Mouse (Mus musculus) midbrain, embryonic 11.5 days (tissue): ENCODE data around the gene Zcchc13. TPM values are rescaled to one million over a fixed set of nuclear protein-coding genes. Genes with fewer than 3 reads are reported as not detected.
"Not testable (repeated sequence)": the region's sequence is repeated elsewhere in the genome, so short reads cannot be mapped to it uniquely, and the experiment has no call there.

ENCODE experiments used
- ATAC-seq: fragments of 200-750 bp; cut with Nextera tagmentation; 2 replicates; pipeline ENCODE4 v1.8.0; 2017; ENCODE audit warnings: moderate TSS enrichment, moderate library complexity; ENCODE audit not compliant: low FRiP score
- DNase-seq: peaks from one replicate; pipeline ENCODE4 v3.0.0; 2015; ENCODE audit warnings: low spot score; ENCODE audit errors: missing footprints
- H3K27ac ChIP-seq: fragments of 300-500 bp; sonication (generic); 2 replicates; pipeline ENCODE4 v1.5.1; 2014; ENCODE audit warnings: low read depth, low read length
- H3K27me3 ChIP-seq: fragments of 300-500 bp; sonication (generic); 2 replicates; pipeline ENCODE4 v1.6.1; 2014; ENCODE audit warnings: mild to moderate bottlenecking, low read length, moderate library complexity, mixed read lengths; ENCODE audit not compliant: control insufficient read depth, insufficient read depth
- H3K36me3 ChIP-seq: fragments of 300-500 bp; sonication (generic); 2 replicates; pipeline ENCODE4 v1.6.1; 2014; ENCODE audit warnings: mild to moderate bottlenecking, low read length, moderate library complexity, mixed read lengths; ENCODE audit not compliant: control insufficient read depth, insufficient read depth
- H3K4me1 ChIP-seq: fragments of 300-500 bp; sonication (generic); 2 replicates; pipeline ENCODE4 v1.6.1; 2014; ENCODE audit warnings: low read length; ENCODE audit not compliant: control insufficient read depth, insufficient read depth
- H3K4me2 ChIP-seq: fragments of 300-500 bp; sonication (generic); 2 replicates; pipeline ENCODE4 v1.6.1; 2014; ENCODE audit warnings: mild to moderate bottlenecking, moderate library complexity
- H3K4me3 ChIP-seq: fragments of 300-500 bp; sonication (generic); 2 replicates; pipeline ENCODE4 v1.5.1; 2014; ENCODE audit warnings: low read depth, low read length
- H3K9ac ChIP-seq: fragments of 300-500 bp; sonication (generic); 2 replicates; pipeline ENCODE4 v1.6.1; 2014; ENCODE audit warnings: low read length
- H3K9me3 ChIP-seq: fragments of 300-500 bp; sonication (generic); 2 replicates; pipeline ENCODE4 v1.6.1; 2016; ENCODE audit warnings: low read length; ENCODE audit not compliant: control insufficient read depth
- WGBS: fragments of 180-500 bp; shearing (Covaris S2); extraction: QIAGEN DNeasy Blood & Tissue Kit; methylation state at CpG from one replicate; pipeline ENCODE4 v1.1.7; 2014; 5-methylcytosine and 5-hydroxymethylcytosine counted together
- polyA plus RNA-seq: library from polyadenylated mRNA; unstranded; fragments of >200 nt; fragmentation: Nextera tagmentation; extraction: Ambion mirVana; gene quantifications from 2 replicates; pipeline ENCODE4 v1.2.1, GENCODE M21; 2014

Gene Zcchc13
- polyA plus RNA-seq, 1 experiment from 2014 or later = not detected

GRCm38 (mm10) chrX:103664445-103664844 is 34.1 kb downstream of the Zcchc13 start:
- not testable (repeated sequence) for H3K27ac ChIP-seq, H3K4me2 ChIP-seq, H3K9ac ChIP-seq, DNase-seq, ATAC-seq, H3K4me1 ChIP-seq, H3K4me3 ChIP-seq, H3K9me3 ChIP-seq, H3K27me3 ChIP-seq, H3K36me3 ChIP-seq
- 88% methylated on average over 10 of the region's 10 CpGs for WGBS

DNA sequence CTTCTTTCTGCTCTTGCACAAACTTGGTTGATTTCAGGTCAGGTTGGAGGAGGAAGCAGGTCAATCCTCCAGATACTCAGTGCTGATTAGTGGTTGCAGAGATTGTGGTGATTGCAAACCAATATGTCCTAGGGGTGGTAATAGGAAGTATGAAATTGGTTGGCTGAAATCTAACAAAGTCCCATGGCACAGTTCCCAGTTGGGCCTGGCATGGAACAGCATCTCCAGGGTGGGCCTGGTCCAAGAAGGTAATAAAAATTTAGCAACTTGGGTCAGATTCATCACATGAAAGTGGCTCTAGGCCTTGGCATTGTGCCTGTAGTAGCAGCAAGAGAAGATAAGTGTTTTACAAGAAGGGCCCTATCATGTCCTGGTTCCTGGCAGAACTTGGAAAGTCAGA is 39.9 kb downstream of the Zcchc13 start:
- no peaks in the 10 kb centered on the region for H3K9me3 ChIP-seq
- no peak overlapping the region for H3K27ac ChIP-seq
- H3K4me2 ChIP-seq = no peak overlapping the region
- H3K36me3 ChIP-seq = no peaks in the 10 kb centered on the region
- peaks cover 14% of the 10 kb centered on the region for H3K27me3 ChIP-seq
- H3K4me1 ChIP-seq = no peaks in the 10 kb centered on the region
- no peak for DNase-seq
- H3K4me3 ChIP-seq = no peak overlapping the region
- no peak overlapping the region for H3K9ac ChIP-seq
- no peak for ATAC-seq

DNA sequence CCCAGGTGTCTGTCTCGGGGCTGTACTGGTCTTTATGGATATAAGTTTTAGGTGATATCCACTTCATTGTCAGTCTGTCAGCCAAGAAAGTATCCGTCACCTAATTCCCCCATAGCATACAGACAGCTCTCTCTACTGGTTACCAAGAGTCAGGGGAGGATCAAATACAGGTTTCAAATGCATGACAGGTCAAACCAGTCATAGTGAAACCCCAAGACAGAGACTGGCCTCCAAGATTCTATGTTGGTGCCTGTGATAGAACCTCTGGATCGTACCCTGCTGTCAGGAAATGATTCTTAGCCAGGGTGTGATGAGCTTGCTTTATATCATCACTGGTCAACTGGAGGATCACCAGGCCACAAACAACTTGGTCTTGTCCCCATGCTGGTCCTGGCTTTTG is 43.4 kb downstream of the Zcchc13 start:
- WGBS = 78% methylated on average over 3 of the region's 3 CpGs
- DNase-seq = no peak
- no peak overlapping the region for H3K27ac ChIP-seq
- no peak overlapping the region for H3K9ac ChIP-seq
- no peak for ATAC-seq
- no peak overlapping the region for H3K4me2 ChIP-seq
- H3K4me1 ChIP-seq = no peaks in the 10 kb centered on the region
- H3K9me3 ChIP-seq = no peaks in the 10 kb centered on the region
- H3K4me3 ChIP-seq = no peak overlapping the region
- H3K36me3 ChIP-seq = no peaks in the 10 kb centered on the region
- H3K27me3 ChIP-seq = peaks cover 21% of the 10 kb centered on the region

GRCm38 (mm10) chrX:103674674-103675073 is 44.3 kb downstream of the Zcchc13 start:
- Histone ChIP-seq H3K9ac (no peak overlapping the region), H3K9me3 (no peaks in the 10 kb centered on the region), H3K36me3 (no peaks in the 10 kb centered on the region), H3K4me2 (no peak overlapping the region), H3K27ac (no peak overlapping the region), H3K27me3 (peaks cover 28% of the 10 kb centered on the region), H3K4me3 (no peak overlapping the region), H3K4me1 (no peaks in the 10 kb centered on the region)
- 17% methylated on average over 2 of the region's 2 CpGs for WGBS
- ATAC-seq (no peak), DNase-seq (no peak)

Other genes starting within 250 kb of the Zcchc13 start
- gene Tsx, start 216.1 kb upstream of the Zcchc13 start, polyA plus RNA-seq = 0.29 and 0.34 TPM in 2 replicates
- not detected in 2 replicates for gene Gm26992, start 208.6 kb upstream of the Zcchc13 start, polyA plus RNA-seq
- gene Slc16a2, start 191.4 kb downstream of the Zcchc13 start, polyA plus RNA-seq = 13.4 and 14.0 TPM in 2 replicates